Mouse (Mus musculus): ENCODE data around the gene Epb41l5.

GRCm38 (mm10) chr1:119598855-119599254 lies 49.9 kb downstream of the Epb41l5 start:
- TF ChIP-seq CTCF (IDR thresholded peaks at IDR 0.05; ENCODE audit: insufficient read depth, low read length) (no peak), POLR2A (IDR thresholded peaks at IDR 0.05; ENCODE audit: borderline replicate concordance, extremely low read depth, low read depth, low read length) (no peak)

Measured in lung, adult 2 months (tissue).